Mouse (Mus musculus) forebrain, embryonic 13.5 days (tissue): ENCODE measurements around the gene Tnik. TPM values are rescaled to one million over a fixed set of nuclear protein-coding genes. Genes with fewer than 3 reads are reported as not detected.

Source experiments
- ATAC-seq: fragments of 200-750 bp; cut with Nextera tagmentation; 2 replicates; pipeline ENCODE4 v1.8.0; 2017
- H3K27ac ChIP-seq: fragments of 300-500 bp; sonication (generic); 2 replicates; pipeline ENCODE4 v1.5.1; 2015; ENCODE audit warnings: inconsistent platforms, mild to moderate bottlenecking, moderate library complexity
- H3K27me3 ChIP-seq: fragments of 300-500 bp; sonication (generic); 2 replicates; pipeline ENCODE4 v1.6.1; 2015; ENCODE audit warnings: mild to moderate bottlenecking, inconsistent platforms
- H3K36me3 ChIP-seq: fragments of 300-500 bp; sonication (generic); 2 replicates; pipeline ENCODE4 v1.6.1; 2015; ENCODE audit warnings: mild to moderate bottlenecking, inconsistent platforms; ENCODE audit not compliant: poor library complexity, severe bottlenecking
- H3K4me1 ChIP-seq: fragments of 300-500 bp; sonication (generic); 2 replicates; pipeline ENCODE4 v1.6.1; 2015; ENCODE audit warnings: inconsistent platforms
- H3K4me2 ChIP-seq: fragments of 300-500 bp; sonication (generic); 2 replicates; pipeline ENCODE4 v1.6.1; 2015; ENCODE audit warnings: inconsistent platforms, mild to moderate bottlenecking, moderate library complexity
- H3K4me3 ChIP-seq: fragments of 300-500 bp; sonication (generic); 2 replicates; pipeline ENCODE4 v1.5.1; 2015; ENCODE audit warnings: mild to moderate bottlenecking, inconsistent platforms
- H3K9ac ChIP-seq: fragments of 300-500 bp; sonication (generic); 2 replicates; pipeline ENCODE4 v1.6.1; 2015; ENCODE audit warnings: mild to moderate bottlenecking, inconsistent platforms
- H3K9me3 ChIP-seq: fragments of 300-500 bp; sonication (generic); replicated peaks from 2 replicates; pipeline ENCODE4 v1.6.1; 2016; ENCODE audit warnings: inconsistent platforms
- WGBS: fragments of 180-500 bp; shearing (Covaris S2); methylation state at CpG from one replicate; pipeline ENCODE4 v1.1.7; 2015; 5-methylcytosine and 5-hydroxymethylcytosine counted together
- polyA plus RNA-seq: library from polyadenylated mRNA; unstranded; fragments of >200 nt; fragmentation: Nextera tagmentation; extraction: Ambion mirVana; gene quantifications from 2 replicates; pipeline ENCODE4 v1.2.1, GENCODE M21; 2015

Tnik gene
- polyA plus RNA-seq, 1 experiment from 2014 or later: 54.9 TPM

DNA sequence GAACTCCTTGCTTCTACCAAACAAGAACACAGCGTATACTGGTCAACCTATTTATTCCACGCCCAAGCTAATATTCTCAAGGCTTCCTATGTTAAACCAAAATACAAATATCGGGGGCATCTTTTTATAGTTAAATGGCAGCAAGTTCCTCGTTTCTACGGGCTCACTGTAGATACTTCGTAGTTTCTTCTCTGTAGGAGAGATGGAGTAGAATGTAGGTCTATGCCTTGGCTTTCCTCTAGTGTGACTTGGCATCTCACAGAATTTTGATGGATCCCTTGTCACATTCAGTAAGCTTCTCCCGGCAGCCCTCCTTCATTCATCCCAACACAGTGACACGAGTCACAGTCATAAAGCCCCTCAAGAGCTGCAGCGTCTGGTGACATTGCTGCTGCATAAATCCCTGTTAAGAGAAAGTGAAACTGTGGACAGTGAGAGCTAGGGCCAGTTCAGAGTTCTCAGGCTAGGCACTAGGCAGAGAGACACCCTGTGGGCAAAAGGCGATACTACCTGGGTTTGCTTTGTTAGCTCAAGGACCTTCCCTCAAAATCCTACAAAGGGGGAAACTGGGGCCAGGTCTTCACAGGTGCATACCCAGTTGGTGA, 280.5 kb downstream of the Tnik start:
- Histone ChIP-seq H3K27ac (peak overlapping the region; percentile 65), H3K4me3 (no peak overlapping the region), H3K27me3 (no peaks in the 10 kb centered on the region), H3K36me3 (peaks cover 8% of the 10 kb centered on the region; the same call in 1 of the 2 replicates), H3K9me3 (no peaks in the 10 kb centered on the region), H3K4me1 (peaks cover 10% of the 10 kb centered on the region), H3K4me2 (no peak overlapping the region), H3K9ac (no peak overlapping the region)
- ATAC-seq: peak; percentile 20; the same call in 1 of the 2 replicates
- 76% methylated on average over 10 of the region's 10 CpGs for WGBS

DNA sequence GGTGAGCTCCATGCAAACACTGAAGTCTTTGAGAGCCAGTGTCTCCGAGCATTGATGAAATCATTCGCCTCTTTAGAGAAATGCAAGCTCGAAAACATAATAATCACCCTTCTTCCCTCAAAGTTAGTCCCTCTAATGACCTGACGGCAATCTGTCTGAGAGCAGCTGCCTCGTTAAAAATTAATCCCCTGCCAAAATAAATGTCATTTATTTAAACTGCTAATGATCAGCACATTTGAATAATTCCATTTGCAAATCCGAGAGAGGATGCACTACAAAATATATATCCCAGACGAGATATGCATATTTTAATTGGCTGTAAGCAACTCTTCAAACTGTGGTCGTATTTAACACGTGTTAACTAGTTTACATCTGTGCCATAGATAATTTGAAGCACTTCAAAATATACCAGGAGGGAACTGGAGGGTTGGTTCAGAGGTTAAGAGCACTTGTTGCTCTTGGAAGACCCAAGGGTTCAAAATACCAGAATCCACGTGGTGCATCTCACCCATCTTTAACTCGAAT, 281.4 kb downstream of the Tnik start:
- Histone ChIP-seq H3K4me3 (no peak overlapping the region), H3K9me3 (no peaks in the 10 kb centered on the region), H3K4me1 (peaks cover 10% of the 10 kb centered on the region), H3K27ac (peak overlapping the region; percentile 65; the same call in 1 of the 2 replicates), H3K27me3 (no peaks in the 10 kb centered on the region), H3K9ac (no peak overlapping the region), H3K36me3 (peaks cover 8% of the 10 kb centered on the region; the same call in 1 of the 2 replicates), H3K4me2 (no peak overlapping the region)
- ATAC-seq: peak; percentile 61
- WGBS: 21% methylated on average over 11 of the region's 11 CpGs

DNA sequence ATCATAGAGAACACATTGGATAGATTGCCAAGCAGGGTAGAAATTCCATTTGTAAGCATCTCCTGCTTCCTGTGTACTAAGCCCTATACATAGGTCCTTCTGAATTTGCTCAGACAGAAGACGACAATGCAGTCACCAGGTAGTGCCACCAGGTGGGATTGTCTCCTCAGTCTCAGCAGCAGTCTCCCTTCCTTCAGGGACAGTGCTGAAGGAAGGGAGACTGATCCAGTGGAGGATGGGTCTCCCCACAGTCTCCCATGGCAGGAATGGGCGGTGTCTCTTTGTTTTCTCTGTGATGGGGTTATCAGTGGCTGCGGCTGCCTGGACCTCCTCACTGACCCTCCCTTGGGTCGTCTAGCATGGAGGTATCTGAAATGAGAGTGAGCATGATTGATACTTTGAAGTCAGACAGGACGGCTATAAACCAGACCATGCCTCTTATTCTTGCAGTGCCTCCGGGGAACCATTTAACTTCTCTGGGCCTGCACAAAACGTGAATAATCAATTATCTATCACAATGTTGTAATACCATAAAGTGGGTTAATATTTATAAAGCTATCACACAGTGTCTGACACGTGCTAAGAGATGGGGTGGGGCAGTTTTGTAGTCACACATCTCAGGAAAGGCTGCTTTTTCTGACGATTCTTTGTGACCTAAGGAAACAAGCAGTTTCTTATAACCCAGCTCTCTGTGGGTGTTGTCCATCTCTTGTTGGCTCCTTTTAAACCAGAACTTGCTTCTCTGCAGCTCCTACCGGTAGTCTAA, 285.1 kb downstream of the Tnik start:
- H3K27ac ChIP-seq: no peak overlapping the region
- no peak overlapping the region for H3K4me3 ChIP-seq
- no peak for ATAC-seq
- WGBS: 75% methylated on average over 10 of the region's 10 CpGs
- no peak overlapping the region for H3K9ac ChIP-seq
- no peak overlapping the region for H3K4me2 ChIP-seq
- H3K36me3 ChIP-seq: no peaks in the 10 kb centered on the region
- no peaks in the 10 kb centered on the region for H3K9me3 ChIP-seq
- H3K27me3 ChIP-seq: no peaks in the 10 kb centered on the region
- H3K4me1 ChIP-seq: peaks cover 34% of the 10 kb centered on the region

DNA sequence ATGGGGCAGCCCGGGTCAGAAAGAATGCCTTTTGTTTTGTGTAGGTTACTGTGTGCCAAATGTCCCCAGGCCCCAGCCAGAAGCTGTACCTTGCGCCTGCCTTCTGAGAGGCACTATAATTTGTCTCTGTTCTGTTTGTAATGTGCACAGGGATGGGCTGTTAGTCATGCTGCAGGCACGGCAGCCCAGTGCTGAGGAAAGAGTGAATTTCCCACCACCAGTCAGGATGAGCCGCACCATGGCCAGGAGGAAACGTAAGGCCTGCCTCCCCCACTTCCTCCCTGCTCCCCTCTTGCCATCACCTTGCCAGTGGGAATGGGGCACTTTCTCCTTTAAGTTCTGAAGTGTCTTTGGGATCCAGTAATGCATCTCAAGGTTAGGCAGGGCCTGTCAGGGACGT, 286.4 kb downstream of the Tnik start:
- Histone ChIP-seq H3K4me3 (no peak overlapping the region), H3K4me2 (no peak overlapping the region), H3K9ac (no peak overlapping the region), H3K36me3 (no peaks in the 10 kb centered on the region), H3K9me3 (no peaks in the 10 kb centered on the region), H3K4me1 (peaks cover 24% of the 10 kb centered on the region), H3K27me3 (no peaks in the 10 kb centered on the region), H3K27ac (no peak overlapping the region)
- ATAC-seq: no peak
- WGBS: 68% methylated on average over 6 of the region's 6 CpGs

DNA sequence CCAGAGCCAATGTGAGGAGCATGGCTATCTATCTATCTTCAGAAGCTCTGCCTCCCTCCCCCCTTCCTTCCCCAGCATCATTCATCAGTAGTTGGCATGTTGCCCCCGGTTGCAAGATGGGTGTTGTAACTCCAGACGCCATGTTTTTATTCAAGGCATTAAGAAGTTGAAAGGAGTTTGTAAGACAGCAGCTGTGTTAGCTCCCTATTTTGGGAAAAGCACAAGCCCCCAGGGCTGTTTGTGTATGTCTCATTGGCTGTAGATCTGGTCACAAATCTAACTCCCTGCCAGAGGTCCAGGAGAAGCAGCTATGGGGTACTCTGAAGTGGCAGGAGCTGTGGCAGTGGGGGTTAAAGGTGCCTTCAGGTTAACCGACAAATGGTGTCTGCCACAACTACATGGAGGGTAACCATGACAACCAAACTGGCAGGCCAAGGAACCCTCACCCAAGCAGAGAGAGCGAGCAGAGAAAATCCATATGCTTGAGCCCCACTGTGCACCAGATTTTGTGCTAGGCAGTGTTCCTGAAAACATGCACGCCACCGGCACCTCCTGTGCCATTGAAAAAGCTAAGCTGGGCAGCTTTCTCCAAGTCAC, 287.6 kb downstream of the Tnik start:
- ATAC-seq: peak; percentile 79
- 35% methylated on average over 6 of the region's 6 CpGs for WGBS
- Histone ChIP-seq H3K4me2 (no peak overlapping the region), H3K27ac (peak overlapping the region; percentile 77), H3K4me3 (no peak overlapping the region), H3K4me1 (peaks cover 35% of the 10 kb centered on the region), H3K9ac (no peak overlapping the region), H3K27me3 (no peaks in the 10 kb centered on the region), H3K9me3 (no peaks in the 10 kb centered on the region), H3K36me3 (no peaks in the 10 kb centered on the region)

DNA sequence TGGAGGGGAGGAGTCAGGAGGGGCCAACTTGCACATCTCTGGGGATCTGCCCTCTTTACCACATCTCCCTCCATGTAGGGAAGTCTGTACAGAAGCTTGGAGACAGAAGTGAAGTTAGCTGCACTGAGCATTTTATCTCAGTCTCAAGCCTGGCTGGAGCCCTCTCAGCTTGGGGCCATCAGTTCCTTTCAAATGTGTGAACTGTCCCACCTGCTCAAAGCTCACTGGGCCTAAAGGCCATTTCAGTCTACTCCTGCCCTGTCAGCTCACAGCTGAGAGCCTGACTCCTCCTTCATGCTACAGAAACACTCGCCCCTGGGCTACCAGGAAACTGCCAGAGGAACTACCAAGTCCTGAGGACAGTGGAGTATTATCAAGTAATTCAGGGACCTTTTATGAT, 288.7 kb downstream of the Tnik start:
- WGBS: 77% methylated on average over 1 of the region's 1 CpGs
- H3K4me1 ChIP-seq: peaks cover 43% of the 10 kb centered on the region

DNA sequence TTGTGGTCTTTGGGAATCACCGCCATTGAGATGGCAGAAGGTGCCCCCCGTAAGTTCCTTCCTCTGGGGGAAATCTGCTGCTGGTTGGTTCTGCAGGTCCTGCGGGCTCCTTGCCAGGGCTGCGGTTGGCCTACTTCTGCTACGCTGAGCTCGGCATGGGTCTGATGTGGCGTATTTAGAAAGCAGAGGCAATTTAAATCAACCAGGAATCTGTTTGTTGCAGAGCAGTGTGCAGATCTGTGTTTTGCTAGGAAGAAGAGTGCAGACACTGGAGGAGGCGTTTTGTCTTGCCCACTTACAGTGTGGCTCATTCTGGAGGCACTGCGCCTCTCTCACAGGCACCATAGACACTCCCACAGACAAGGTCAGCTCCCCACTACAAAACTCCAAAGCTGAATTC, 291.9 kb downstream of the Tnik start:
- no peaks in the 10 kb centered on the region for H3K27me3 ChIP-seq
- no peaks in the 10 kb centered on the region for H3K9me3 ChIP-seq
- WGBS: 68% methylated on average over 9 of the region's 9 CpGs
- no peaks in the 10 kb centered on the region for H3K36me3 ChIP-seq
- no peak overlapping the region for H3K4me2 ChIP-seq
- peaks cover 64% of the 10 kb centered on the region for H3K4me1 ChIP-seq
- H3K4me3 ChIP-seq: no peak overlapping the region
- peak overlapping the region; percentile 10; the same call in 1 of the 2 replicates for H3K27ac ChIP-seq
- ATAC-seq: no peak
- H3K9ac ChIP-seq: no peak overlapping the region

More for the DNA sequence above, 288.7 kb downstream of the Tnik start:
- Histone ChIP-seq H3K27me3 (no peaks in the 10 kb centered on the region), H3K9ac (no peak overlapping the region), H3K4me3 (no peak overlapping the region), H3K36me3 (no peaks in the 10 kb centered on the region), H3K9me3 (no peaks in the 10 kb centered on the region), H3K4me2 (no peak overlapping the region), H3K27ac (no peak overlapping the region)
- no peak for ATAC-seq

DNA sequence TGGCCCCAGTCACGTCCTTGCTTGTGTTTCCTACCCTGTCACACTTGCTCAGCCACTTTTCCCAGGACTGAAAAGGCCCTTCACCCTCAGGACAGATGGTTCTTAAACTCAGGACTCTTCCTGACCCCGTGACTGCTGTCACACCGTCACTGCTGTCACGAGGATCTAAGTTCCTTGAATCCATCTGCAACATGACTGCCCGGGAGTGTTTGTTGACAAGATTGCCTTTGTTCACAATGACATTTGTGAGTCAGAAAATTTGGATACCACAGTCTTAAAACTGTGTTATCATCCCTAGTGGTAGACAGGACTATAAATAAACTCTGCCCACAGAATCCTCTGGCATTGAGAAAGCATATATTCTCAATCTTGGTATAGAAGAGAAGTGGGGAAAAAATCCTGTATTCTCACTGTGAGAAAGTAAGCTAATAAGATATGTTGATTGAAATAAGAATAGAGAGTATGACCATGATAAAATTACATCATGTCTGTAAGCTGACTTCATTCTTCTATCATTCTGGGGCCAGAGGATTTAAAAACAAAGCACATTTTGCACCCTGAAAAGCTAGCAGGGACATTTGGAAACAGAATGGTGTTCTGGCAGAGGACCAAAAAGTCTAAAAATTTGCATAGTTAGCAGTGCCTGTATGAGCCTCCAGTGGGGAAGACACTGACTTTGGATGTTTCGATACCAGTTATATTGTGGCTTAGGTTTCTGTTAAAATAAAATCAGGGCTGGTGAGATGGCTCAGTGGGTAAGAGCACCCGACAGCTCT, 293.0 kb downstream of the Tnik start:
- H3K4me2 ChIP-seq: no peak overlapping the region
- H3K9me3 ChIP-seq: no peaks in the 10 kb centered on the region
- H3K9ac ChIP-seq: no peak overlapping the region
- no peaks in the 10 kb centered on the region; the same call in 1 of the 2 replicates for H3K36me3 ChIP-seq
- H3K27ac ChIP-seq: peak overlapping the region; percentile 61
- peaks cover 57% of the 10 kb centered on the region for H3K4me1 ChIP-seq
- no peaks in the 10 kb centered on the region for H3K27me3 ChIP-seq
- no peak overlapping the region for H3K4me3 ChIP-seq
- ATAC-seq: no peak
- WGBS: 75% methylated on average over 7 of the region's 7 CpGs

DNA sequence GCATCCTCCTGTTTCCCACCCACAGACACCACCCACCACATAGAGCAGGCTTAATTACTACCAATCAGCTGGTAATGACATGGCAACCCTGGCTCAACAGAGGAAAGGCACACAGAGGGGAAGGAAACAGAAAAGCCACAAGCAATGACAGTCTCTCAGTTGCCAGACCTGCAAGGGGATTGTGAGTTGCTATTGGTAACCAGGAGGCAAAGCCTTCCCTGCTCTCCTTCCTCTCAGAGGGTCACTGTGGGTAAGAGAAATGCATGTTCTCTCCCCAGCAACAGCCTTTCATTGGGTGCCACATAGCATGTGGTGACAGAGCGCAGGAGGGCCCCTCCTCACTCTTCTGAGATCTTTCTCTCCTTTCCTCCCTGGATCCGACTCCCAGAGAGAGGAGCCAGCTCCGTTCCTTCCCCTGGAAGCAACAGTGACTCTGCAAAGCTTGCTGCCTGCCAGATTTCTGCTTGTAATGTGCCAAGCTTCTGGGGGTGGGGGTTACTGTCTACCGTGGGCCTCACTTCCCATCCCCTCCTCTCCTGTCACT, 295.4 kb downstream of the Tnik start:
- Histone ChIP-seq H3K9me3 (no peaks in the 10 kb centered on the region), H3K27me3 (no peaks in the 10 kb centered on the region), H3K27ac (peak overlapping the region; percentile 49), H3K36me3 (peaks cover under 1% of the 10 kb centered on the region), H3K4me1 (peaks cover 43% of the 10 kb centered on the region), H3K4me3 (no peak overlapping the region), H3K9ac (no peak overlapping the region; the same call in 1 of the 2 replicates), H3K4me2 (no peak overlapping the region)
- WGBS: 44% methylated on average over 4 of the region's 4 CpGs
- peak; percentile 86 for ATAC-seq

DNA sequence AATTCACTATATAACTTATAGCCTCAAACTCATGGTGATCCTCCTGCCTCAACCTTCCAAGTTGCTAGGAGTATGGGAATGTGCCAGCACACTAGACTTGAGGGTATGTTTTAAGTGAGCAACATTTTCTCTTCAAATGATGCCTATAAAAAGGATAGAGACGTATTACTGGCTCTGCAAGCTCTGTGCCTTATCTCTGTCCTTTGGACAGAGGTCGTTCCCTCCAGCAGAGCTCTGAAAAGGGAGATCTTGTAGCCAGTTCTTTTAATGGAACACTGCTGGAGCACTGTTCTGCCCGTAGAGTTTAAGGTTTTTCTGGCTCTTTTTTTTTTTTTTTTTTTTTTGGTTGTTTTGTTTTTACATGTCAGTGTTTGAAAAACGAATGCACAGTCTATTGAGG, 298.4 kb downstream of the Tnik start:
- no peaks in the 10 kb centered on the region for H3K9me3 ChIP-seq
- ATAC-seq: no peak

DNA sequence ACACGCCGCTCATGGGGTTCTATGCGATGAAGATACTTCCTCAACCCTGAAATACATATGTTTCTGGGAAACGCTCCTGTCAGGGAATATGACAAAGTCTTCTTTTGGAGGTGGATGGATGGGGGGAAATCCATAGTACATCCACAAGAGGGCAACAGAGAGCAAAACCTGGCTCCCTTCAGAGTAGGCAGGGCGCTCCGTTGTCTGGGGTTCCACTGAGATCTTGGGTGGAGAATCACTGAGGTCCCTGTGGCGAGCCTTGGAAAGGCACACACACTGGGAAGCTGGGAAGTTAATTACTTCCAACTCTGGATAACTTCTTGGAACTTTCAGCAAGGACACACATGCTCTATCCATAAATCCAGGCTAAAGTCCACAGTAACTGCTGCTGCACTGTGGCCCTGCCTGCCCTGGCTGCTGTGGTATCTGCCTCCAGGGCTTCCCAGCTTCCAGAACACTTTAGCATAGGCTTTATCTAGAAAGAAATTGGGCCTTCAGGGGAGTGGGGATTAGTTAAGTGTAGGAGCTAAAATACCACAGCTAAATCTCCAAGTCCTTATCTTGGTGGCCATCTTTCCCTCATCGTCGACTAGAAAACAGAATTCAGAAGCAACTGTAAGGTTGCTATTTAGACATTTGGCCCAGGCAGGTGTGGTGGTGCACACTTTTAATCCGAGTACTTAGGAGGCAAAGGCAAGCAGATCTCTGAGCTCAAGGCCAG, 299.8 kb downstream of the Tnik start:
- H3K9ac ChIP-seq: no peak overlapping the region
- H3K27ac ChIP-seq: no peak overlapping the region
- 75% methylated on average over 10 of the region's 10 CpGs for WGBS
- H3K27me3 ChIP-seq: no peaks in the 10 kb centered on the region
- no peak overlapping the region for H3K4me3 ChIP-seq
- H3K36me3 ChIP-seq: peaks cover 8% of the 10 kb centered on the region
- no peak overlapping the region for H3K4me2 ChIP-seq
- no peaks in the 10 kb centered on the region for H3K9me3 ChIP-seq
- H3K4me1 ChIP-seq: peaks cover 23% of the 10 kb centered on the region
- no peak for ATAC-seq

More for the DNA sequence above, 298.4 kb downstream of the Tnik start:
- peaks cover 35% of the 10 kb centered on the region for H3K4me1 ChIP-seq
- H3K4me2 ChIP-seq: no peak overlapping the region
- no peak overlapping the region for H3K27ac ChIP-seq
- peaks cover 8% of the 10 kb centered on the region for H3K36me3 ChIP-seq
- H3K9ac ChIP-seq: no peak overlapping the region
- H3K4me3 ChIP-seq: no peak overlapping the region
- WGBS: 72% methylated on average over 4 of the region's 4 CpGs
- no peaks in the 10 kb centered on the region for H3K27me3 ChIP-seq
